Mouse (Mus musculus) small intestine, adult 2 months (tissue): ENCODE results near the gene Hcls1.

Source experiments
- CTCF ChIP-seq: fragments of 200-500 bp; IDR thresholded peaks from 2 replicates; pipeline ENCODE4 v1.5.1; 2012; ENCODE audit warnings: low read depth, mild to moderate bottlenecking, control low read depth, inconsistent platforms, low read length, moderate library complexity, mixed read lengths; ENCODE audit not compliant: insufficient replicate concordance, insufficient read length; ENCODE audit errors: extremely low read depth
- POLR2A ChIP-seq: fragments of 200-500 bp; IDR thresholded peaks from 2 replicates; pipeline ENCODE4 v1.6.1; 2012; ENCODE audit warnings: low read depth, mild to moderate bottlenecking, control low read depth, inconsistent platforms, low read length, moderate library complexity

- TF ChIP-seq CTCF = no peak
- TF ChIP-seq POLR2A = no peak
Measured at GRCm38 (mm10) chr16:36925351-36925750, 9.4 kb upstream of the Hcls1 start.
